Mouse (Mus musculus) neural tube, embryonic 11.5 days (tissue): ENCODE measurements at regions not wholly inside any gene's neighbourhood (a gene's known extent, or its start where the extent isn't known, plus 50 kb on each side); places are given as distances from the start of the nearest gene placed in this dataset.

Experiments
- ATAC-seq: fragments of 200-750 bp; cut with Nextera tagmentation; 2 replicates; pipeline ENCODE4 v1.8.0; 2017; ENCODE audit warnings: moderate number of reproducible peaks, mild to moderate bottlenecking, moderate TSS enrichment, moderate library complexity; ENCODE audit not compliant: insufficient read depth, low FRiP score, low TSS enrichment
- DNase-seq: peaks from one replicate; pipeline ENCODE4 v3.0.0-alpha.2; 2015; ENCODE audit warnings: low spot score
- H3K27ac ChIP-seq: fragments of 300-500 bp; sonication (generic); 2 replicates; pipeline ENCODE4 v1.5.1; 2014; ENCODE audit warnings: low read depth, mild to moderate bottlenecking, low read length
- H3K27me3 ChIP-seq: fragments of 300-500 bp; sonication (generic); 2 replicates; pipeline ENCODE4 v1.6.1; 2014; ENCODE audit warnings: mild to moderate bottlenecking, low read length, mixed read lengths; ENCODE audit not compliant: control insufficient read depth, insufficient read depth
- H3K36me3 ChIP-seq: fragments of 300-500 bp; sonication (generic); 2 replicates; pipeline ENCODE4 v1.6.1; 2014; ENCODE audit warnings: mild to moderate bottlenecking, low read length, moderate library complexity, mixed read lengths; ENCODE audit not compliant: control insufficient read depth, insufficient read depth
- H3K4me1 ChIP-seq: fragments of 300-500 bp; sonication (generic); 2 replicates; pipeline ENCODE4 v1.6.1; 2014; ENCODE audit warnings: low read length, mixed read lengths; ENCODE audit not compliant: control insufficient read depth, insufficient read depth
- H3K4me2 ChIP-seq: fragments of 300-500 bp; sonication (generic); 2 replicates; pipeline ENCODE4 v1.6.1; 2014; ENCODE audit warnings: low read depth, mild to moderate bottlenecking, moderate library complexity
- H3K4me3 ChIP-seq: fragments of 300-500 bp; sonication (generic); 2 replicates; pipeline ENCODE4 v1.5.1; 2014; ENCODE audit warnings: low read depth, low read length
- H3K9ac ChIP-seq: fragments of 300-500 bp; sonication (generic); 2 replicates; pipeline ENCODE4 v1.6.1; 2014; ENCODE audit warnings: mild to moderate bottlenecking, low read length
- H3K9me3 ChIP-seq: fragments of 300-500 bp; sonication (generic); 2 replicates; pipeline ENCODE4 v1.6.1; 2016; ENCODE audit warnings: low read length; ENCODE audit not compliant: control insufficient read depth
- WGBS: fragments of 180-500 bp; shearing (Covaris S2); extraction: QIAGEN DNeasy Blood & Tissue Kit; methylation state at CpG from one replicate; pipeline ENCODE4 v1.1.7; 2014; 5-methylcytosine and 5-hydroxymethylcytosine counted together

DNA sequence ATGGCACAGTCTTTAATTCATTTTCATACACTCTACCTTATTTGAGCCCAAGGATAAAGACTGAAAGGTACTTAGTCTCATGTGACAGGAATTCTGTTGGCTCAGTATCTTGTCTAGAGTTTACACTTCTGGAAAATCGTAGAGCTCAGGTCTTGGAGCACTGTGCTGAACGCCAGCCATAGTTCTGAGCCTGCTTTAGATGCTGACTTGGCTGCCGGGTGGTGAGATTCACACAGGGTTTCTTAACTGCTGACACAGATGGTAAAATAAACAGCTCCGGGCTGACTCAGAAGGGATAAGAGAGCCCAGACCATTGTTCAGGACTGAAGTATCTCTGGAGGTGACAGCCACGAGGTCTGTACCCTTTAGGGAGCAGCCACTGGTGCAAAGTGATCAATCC is 257.0 kb downstream of the Gm10260 start:
- 85% methylated on average over 5 of the region's 5 CpGs for WGBS
- no peaks in the 10 kb centered on the region for H3K4me1 ChIP-seq
- no peak for ATAC-seq

DNA sequence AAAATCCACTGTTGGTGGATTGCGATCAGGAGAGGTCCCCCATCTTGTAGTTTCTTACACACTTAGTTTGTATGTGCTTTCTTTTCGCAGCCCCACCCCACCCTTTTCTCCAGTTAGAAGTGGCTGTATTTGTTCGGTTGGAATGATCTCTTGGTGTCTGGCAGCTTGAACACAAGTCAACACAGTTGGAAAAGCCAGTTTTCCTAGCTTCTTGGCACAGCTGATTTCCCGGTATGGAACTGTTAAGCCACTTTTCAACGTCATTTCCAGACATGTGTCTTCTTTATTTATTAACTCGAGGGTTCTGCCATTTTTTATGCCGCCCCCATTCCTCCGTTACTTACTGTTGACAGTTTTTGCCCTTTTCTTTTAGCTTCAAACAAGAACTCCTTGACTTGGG is 259.2 kb downstream of the Enc1 start:
- H3K4me1 ChIP-seq = no peaks in the 10 kb centered on the region
- no peak for ATAC-seq
- no peak for DNase-seq
- no peak overlapping the region for H3K27ac ChIP-seq
- no peak overlapping the region for H3K4me2 ChIP-seq
- WGBS = 87% methylated on average over 8 of the region's 8 CpGs
- H3K9me3 ChIP-seq = no peaks in the 10 kb centered on the region
- no peaks in the 10 kb centered on the region for H3K27me3 ChIP-seq
- no peaks in the 10 kb centered on the region for H3K36me3 ChIP-seq
- no peak overlapping the region for H3K4me3 ChIP-seq
- H3K9ac ChIP-seq = no peak overlapping the region

More for the DNA sequence above, 257.0 kb downstream of the Gm10260 start:
- H3K9me3 ChIP-seq = no peaks in the 10 kb centered on the region
- no peak overlapping the region for H3K4me2 ChIP-seq
- H3K4me3 ChIP-seq = no peak overlapping the region
- H3K9ac ChIP-seq = no peak overlapping the region
- DNase-seq = no peak
- H3K27ac ChIP-seq = no peak overlapping the region
- no peaks in the 10 kb centered on the region for H3K27me3 ChIP-seq
- no peaks in the 10 kb centered on the region for H3K36me3 ChIP-seq

DNA sequence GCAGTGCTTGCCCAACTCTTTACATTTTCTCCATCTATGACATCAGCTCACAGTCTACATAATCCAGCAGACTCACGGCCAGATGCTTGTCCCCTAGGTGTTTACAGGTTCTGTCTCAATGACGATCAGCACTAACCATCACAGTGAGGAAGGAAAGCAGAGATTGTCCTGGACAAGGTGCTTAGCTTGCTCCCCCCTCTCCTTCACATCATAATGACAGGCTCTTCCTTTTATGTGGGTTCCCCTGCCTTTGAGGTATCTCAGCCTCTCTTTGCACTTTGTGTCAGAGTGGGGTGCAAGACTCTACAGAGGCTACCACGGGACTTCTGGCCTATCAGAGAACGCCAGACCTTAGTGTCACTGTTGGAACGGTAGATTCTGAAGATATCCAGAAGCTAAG is 258.1 kb downstream of the Enc1 start:
- WGBS = 88% methylated on average over 5 of the region's 5 CpGs
- H3K9me3 ChIP-seq = no peaks in the 10 kb centered on the region
- no peaks in the 10 kb centered on the region for H3K36me3 ChIP-seq
- H3K4me2 ChIP-seq = no peak overlapping the region
- no peak overlapping the region for H3K27ac ChIP-seq
- H3K27me3 ChIP-seq = no peaks in the 10 kb centered on the region
- no peak for DNase-seq
- no peak overlapping the region for H3K9ac ChIP-seq
- no peaks in the 10 kb centered on the region for H3K4me1 ChIP-seq
- H3K4me3 ChIP-seq = no peak overlapping the region
- ATAC-seq = no peak

DNA sequence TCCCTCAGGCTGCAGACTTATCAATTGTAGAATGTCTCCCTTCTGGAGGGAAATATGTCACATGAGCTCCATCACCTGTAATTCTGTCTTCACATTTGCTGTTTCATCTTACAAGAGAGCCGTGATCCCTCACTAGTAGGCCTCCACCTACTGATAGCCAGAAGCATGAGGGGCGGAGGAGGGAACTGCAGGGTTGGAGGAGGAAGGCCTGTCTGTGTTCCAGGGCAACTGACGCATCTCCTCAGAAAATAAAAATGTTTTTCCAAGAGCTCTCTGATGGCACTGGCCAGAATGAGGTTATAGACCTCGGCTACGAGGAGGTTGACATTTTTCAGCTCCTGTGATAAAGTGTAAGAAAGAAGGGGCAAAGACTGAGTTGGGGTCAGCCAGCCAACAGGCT is 257.0 kb downstream of the Enc1 start:
- Histone ChIP-seq H3K27ac (no peak overlapping the region), H3K9ac (no peak overlapping the region), H3K27me3 (no peaks in the 10 kb centered on the region), H3K4me2 (no peak overlapping the region), H3K36me3 (no peaks in the 10 kb centered on the region), H3K9me3 (no peaks in the 10 kb centered on the region), H3K4me1 (no peaks in the 10 kb centered on the region), H3K4me3 (no peak overlapping the region)
- WGBS = 93% methylated on average over 5 of the region's 5 CpGs
- ATAC-seq (no peak), DNase-seq (no peak)

DNA sequence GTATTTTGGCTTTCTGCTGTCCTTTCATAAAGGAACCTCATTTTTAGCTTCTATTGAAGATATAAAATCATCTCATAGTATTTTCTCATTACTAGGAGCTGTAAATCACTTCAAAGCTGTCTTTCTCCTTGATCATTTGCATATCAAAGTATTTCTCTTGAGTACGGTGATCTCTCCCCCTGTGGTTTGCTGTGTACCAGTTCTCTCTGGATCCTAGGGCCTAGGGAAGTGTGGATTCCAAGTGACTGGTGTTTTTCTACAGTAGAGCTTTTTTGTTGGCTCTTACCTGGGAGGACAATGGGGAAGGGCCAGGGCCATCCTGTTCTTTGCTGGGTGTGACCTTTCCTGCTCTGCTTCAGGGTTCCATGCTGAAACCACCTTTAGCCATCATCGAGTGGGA is 253.9 kb downstream of the Enc1 start:
- ATAC-seq = no peak
- 75% methylated on average over 2 of the region's 2 CpGs for WGBS

DNA sequence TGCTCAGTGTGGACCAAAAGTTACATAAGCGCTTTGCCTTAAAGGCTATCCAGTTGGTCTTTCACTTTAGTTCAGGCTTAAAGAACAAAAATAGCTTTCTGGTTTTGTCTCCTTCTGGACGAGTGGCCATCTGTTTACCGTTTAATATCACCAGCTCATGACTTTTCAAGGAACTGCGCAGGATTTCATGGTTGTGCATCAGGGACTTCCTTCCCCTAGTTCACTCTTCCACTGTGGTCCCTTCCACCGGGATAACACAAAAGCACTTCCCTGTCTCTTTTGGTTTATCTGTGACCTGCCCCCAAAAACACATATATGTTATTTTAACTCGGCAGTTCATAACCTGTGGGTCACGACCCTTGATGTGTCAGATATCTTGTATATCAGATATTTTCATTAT is 252.9 kb downstream of the Enc1 start:
- Histone ChIP-seq H3K27me3 (no peaks in the 10 kb centered on the region), H3K36me3 (no peaks in the 10 kb centered on the region), H3K4me1 (0 out of 2 replicates have a peak, but pooled peaks cover 5% of the 10 kb centered on the region), H3K4me3 (no peak overlapping the region), H3K9me3 (no peaks in the 10 kb centered on the region), H3K4me2 (no peak overlapping the region), H3K9ac (no peak overlapping the region), H3K27ac (no peak overlapping the region)
- DNase-seq (no peak), ATAC-seq (no peak)
- WGBS = 86% methylated on average over 7 of the region's 7 CpGs

More for the DNA sequence above, 253.9 kb downstream of the Enc1 start:
- no peak overlapping the region for H3K27ac ChIP-seq
- no peaks in the 10 kb centered on the region for H3K27me3 ChIP-seq
- no peak overlapping the region for H3K4me2 ChIP-seq
- DNase-seq = no peak
- H3K4me1 ChIP-seq = 0 out of 2 replicates have a peak, but pooled peaks cover 2% of the 10 kb centered on the region
- H3K9me3 ChIP-seq = no peaks in the 10 kb centered on the region
- no peak overlapping the region for H3K4me3 ChIP-seq
- H3K9ac ChIP-seq = no peak overlapping the region
- no peaks in the 10 kb centered on the region for H3K36me3 ChIP-seq

DNA sequence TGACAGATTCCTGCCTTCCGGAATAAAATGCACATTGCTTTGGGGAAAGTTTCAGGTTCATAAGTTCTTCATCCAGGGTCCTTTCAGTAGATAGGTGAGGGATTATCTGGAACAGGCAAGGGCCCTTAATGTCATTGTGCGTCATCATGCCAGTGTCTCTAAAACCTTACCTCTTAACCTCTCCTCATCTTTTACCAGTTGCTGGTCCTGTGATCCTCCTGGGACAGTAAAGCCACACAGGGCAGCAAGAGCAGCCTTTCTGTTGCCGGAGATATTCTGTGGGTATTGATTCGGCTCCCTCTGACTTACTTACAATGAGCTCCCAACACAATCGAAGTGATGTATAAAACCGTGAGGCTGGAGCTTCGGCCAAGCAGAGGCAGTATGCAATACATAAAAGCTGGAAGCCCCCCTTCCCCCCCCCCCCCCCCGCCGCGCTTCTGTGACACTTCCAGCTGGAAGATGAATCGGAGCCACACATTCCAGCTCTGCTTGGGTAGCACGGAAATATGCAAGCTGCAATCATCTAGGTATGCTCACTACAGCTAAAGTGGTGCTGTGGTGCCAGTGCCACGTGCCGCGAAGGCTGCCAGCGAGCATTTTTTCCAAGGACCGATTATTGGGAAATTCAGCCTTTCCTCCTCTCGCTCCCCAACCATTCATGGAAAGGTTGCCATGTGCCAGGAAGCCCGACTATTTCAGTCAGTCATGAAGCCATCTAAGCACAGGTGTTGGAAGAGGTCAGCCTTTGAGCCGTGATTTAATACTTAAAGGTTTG is 252.2 kb downstream of the Enc1 start:
- no peaks in the 10 kb centered on the region for H3K27me3 ChIP-seq
- H3K9ac ChIP-seq = no peak overlapping the region
- no peak overlapping the region for H3K27ac ChIP-seq
- H3K4me1 ChIP-seq = peaks cover 9% of the 10 kb centered on the region; the same call in 1 of the 2 replicates
- ATAC-seq (no peak), DNase-seq (no peak)
- no peaks in the 10 kb centered on the region for H3K36me3 ChIP-seq
- no peaks in the 10 kb centered on the region for H3K9me3 ChIP-seq
- no peak overlapping the region for H3K4me3 ChIP-seq
- WGBS = 70% methylated on average over 17 of the region's 20 CpGs
- H3K4me2 ChIP-seq = no peak overlapping the region

DNA sequence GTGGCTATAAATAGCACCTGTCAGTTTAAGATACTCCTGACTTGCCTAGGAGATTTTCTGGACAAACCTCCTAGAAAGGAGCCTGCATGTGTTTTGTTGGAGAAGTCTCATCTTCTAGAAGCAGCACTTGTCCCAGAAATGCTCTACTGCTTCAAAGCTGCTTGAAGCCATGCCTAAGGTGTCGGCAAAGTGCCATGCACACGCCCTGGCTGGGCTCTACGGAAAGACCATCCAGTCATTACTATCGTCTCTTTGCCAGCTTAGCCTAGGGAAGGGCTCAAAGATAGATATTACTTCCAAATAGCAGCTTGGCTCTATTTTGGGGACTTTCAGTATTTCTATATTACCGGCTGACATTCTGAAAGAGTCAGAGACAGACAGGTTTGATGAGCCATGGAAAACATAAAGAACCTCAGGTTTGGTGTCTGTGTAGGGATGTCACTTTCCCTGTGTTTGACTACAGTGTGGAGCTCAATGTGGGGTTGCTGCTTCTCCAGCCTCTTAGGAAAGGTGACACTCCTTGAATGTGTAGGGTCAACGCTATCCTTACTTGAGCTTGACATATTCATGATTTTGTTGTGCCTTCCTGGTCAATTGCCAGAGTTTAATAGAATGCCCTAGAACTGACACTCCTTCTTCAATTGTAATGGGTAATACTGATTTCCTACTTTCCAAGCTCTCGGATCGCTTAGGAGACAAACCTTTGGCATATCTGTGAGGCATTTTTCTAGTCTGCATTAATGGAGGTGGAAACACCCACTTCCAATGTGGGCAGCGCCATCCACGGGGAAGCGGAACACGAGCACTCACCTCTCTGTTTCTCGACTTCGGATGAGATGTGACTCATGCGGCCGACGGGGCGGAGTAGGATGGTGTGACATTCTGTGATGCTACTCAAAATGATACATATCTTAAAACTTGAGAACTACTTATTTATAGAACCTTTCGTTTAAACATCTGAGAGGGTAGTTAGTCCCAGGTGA is 251.3 kb downstream of the Enc1 start:
- Histone ChIP-seq H3K27ac (no peak overlapping the region), H3K9ac (no peak overlapping the region), H3K9me3 (no peaks in the 10 kb centered on the region), H3K4me1 (peaks cover 9% of the 10 kb centered on the region; the same call in 1 of the 2 replicates), H3K36me3 (no peaks in the 10 kb centered on the region), H3K4me3 (no peak overlapping the region), H3K4me2 (no peak overlapping the region), H3K27me3 (no peaks in the 10 kb centered on the region)
- WGBS = 95% methylated on average over 19 of the region's 19 CpGs
- DNase-seq = no peak
- no peak for ATAC-seq
